Mouse (Mus musculus) kidney, embryonic 15.5 days (tissue): ENCODE results near the gene Rapgef2. TPM values are rescaled to one million over a fixed set of nuclear protein-coding genes. Genes with fewer than 3 reads are reported as not detected.

Experiments
- ATAC-seq: fragments of 200-750 bp; cut with Nextera tagmentation; replicated peaks from 2 replicates; pipeline ENCODE4 v1.8.0; 2017; ENCODE audit warnings: moderate TSS enrichment; ENCODE audit not compliant: low FRiP score
- H3K27ac ChIP-seq: fragments of 300-500 bp; sonication (generic); 2 replicates; pipeline ENCODE4 v1.5.1; 2015; ENCODE audit warnings: mild to moderate bottlenecking, inconsistent platforms
- H3K27me3 ChIP-seq: fragments of 300-500 bp; sonication (generic); 2 replicates; pipeline ENCODE4 v1.6.1; 2015; ENCODE audit warnings: inconsistent platforms
- H3K36me3 ChIP-seq: fragments of 300-500 bp; sonication (generic); 2 replicates; pipeline ENCODE4 v1.6.1; 2015; ENCODE audit warnings: inconsistent platforms
- H3K4me1 ChIP-seq: fragments of 300-500 bp; sonication (generic); 2 replicates; pipeline ENCODE4 v1.6.1; 2015; ENCODE audit warnings: inconsistent platforms
- H3K4me2 ChIP-seq: fragments of 300-500 bp; sonication (generic); 2 replicates; pipeline ENCODE4 v1.6.1; 2015; ENCODE audit warnings: moderate library complexity, mild to moderate bottlenecking, inconsistent platforms
- H3K4me3 ChIP-seq: fragments of 300-500 bp; sonication (generic); replicated peaks from 2 replicates; pipeline ENCODE4 v1.5.1; 2015; ENCODE audit warnings: mild to moderate bottlenecking, inconsistent platforms
- H3K9ac ChIP-seq: fragments of 300-500 bp; sonication (generic); 2 replicates; pipeline ENCODE4 v1.6.1; 2015; ENCODE audit warnings: mild to moderate bottlenecking, inconsistent platforms
- H3K9me3 ChIP-seq: fragments of 300-500 bp; sonication (generic); replicated peaks from 2 replicates; pipeline ENCODE4 v1.6.1; 2016; ENCODE audit warnings: inconsistent platforms
- WGBS: fragments of 180-500 bp; shearing (Covaris S2); methylation state at CpG from one replicate; pipeline ENCODE4 v1.1.7; 2015; ENCODE audit warnings: mixed read lengths; 5-methylcytosine and 5-hydroxymethylcytosine counted together
- polyA plus RNA-seq: library from polyadenylated mRNA; unstranded; fragments of >200 nt; fragmentation: Nextera tagmentation; extraction: Ambion mirVana; gene quantifications from 2 replicates; pipeline ENCODE4 v1.2.1, GENCODE M21; 2015

Rapgef2 gene
- polyA plus RNA-seq, 1 experiment from 2014 or later = 5.4 TPM

DNA sequence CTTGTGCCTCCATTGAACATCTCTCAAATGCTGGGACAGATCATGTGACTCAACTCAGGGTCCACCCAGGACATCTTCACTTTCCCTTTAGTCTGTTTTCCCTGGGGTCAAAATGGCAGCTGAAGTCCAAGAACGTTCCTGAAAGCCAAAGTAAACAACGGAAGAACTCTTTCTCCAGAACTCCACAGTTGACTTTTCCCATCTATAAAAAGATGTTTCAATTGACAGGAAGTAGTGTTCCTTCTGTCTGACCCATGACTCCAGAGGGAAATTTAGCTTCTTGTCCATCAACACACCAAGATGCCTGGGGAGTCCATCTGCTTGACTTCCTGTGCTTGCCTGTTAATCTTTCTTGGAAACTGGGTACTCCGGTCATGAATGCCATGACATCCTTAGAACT is 260.3 kb downstream of the Rapgef2 start:
- Histone ChIP-seq H3K27me3 (no peaks in the 10 kb centered on the region), H3K9me3 (no peaks in the 10 kb centered on the region), H3K36me3 (no peaks in the 10 kb centered on the region), H3K4me3 (no peak overlapping the region), H3K9ac (no peak overlapping the region), H3K4me2 (no peak overlapping the region), H3K27ac (no peak overlapping the region), H3K4me1 (no peaks in the 10 kb centered on the region)
- WGBS = 65% methylated on average over 3 of the region's 3 CpGs
- no peak for ATAC-seq

DNA sequence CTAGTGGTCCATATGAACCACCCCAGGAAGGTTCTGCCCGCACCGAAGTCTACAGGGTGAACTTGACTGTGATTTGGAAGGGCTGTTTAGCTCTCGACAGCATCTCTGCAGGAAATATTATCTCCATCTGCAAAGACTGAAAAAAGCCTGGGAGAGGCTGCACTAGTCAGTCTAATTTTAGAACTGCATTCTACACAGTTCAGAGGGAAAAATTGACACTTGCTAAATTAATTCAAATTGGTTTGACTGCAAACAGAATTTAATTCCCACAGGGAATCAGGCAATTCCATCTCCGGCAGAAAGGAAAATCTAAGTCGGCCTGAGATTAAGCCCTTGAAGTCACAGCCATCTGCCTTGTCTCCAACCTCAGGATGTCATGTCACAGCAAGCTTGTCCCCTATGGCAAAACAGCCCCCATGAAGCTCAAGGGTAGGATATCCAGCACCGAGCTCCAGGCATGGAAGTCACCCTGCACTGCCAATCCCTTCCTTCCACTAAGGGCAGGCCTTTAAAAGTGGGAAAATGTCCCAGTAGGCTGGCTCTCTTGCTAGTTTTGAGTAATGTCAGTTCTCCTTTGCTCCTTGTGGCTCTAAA is 262.5 kb downstream of the Rapgef2 start:
- no peak overlapping the region for H3K4me2 ChIP-seq
- H3K9ac ChIP-seq = no peak overlapping the region
- H3K4me1 ChIP-seq = no peaks in the 10 kb centered on the region
- H3K27ac ChIP-seq = no peak overlapping the region
- no peaks in the 10 kb centered on the region for H3K9me3 ChIP-seq
- H3K4me3 ChIP-seq = no peak overlapping the region
- H3K27me3 ChIP-seq = no peaks in the 10 kb centered on the region
- WGBS = 83% methylated on average over 6 of the region's 6 CpGs
- H3K36me3 ChIP-seq = no peaks in the 10 kb centered on the region
- ATAC-seq = no peak

DNA sequence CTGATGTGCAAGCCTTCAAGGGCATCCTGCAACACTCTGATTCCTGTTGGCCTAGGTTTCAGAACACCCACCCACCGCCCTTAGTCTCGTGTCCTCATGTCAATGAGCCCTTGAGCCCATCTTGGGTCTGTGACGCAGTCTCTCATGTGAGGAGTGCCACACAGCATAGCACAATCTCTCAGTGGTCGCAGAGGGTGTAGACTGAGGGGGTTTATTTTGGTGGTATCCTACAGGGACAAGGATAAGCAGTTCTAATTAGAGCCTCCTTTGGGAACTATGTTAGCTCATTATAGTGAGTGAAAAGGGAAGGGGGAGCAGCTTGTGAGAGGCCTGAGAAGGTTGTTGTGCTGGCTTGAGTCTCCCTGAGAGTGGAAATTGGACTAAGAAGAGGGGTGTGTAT is 263.6 kb downstream of the Rapgef2 start:
- no peak overlapping the region for H3K27ac ChIP-seq
- H3K4me3 ChIP-seq = no peak overlapping the region
- no peaks in the 10 kb centered on the region for H3K4me1 ChIP-seq
- no peaks in the 10 kb centered on the region for H3K36me3 ChIP-seq
- ATAC-seq = no peak
- no peak overlapping the region for H3K4me2 ChIP-seq
- no peaks in the 10 kb centered on the region for H3K9me3 ChIP-seq
- H3K9ac ChIP-seq = no peak overlapping the region
- 92% methylated on average over 4 of the region's 4 CpGs for WGBS
- H3K27me3 ChIP-seq = no peaks in the 10 kb centered on the region

DNA sequence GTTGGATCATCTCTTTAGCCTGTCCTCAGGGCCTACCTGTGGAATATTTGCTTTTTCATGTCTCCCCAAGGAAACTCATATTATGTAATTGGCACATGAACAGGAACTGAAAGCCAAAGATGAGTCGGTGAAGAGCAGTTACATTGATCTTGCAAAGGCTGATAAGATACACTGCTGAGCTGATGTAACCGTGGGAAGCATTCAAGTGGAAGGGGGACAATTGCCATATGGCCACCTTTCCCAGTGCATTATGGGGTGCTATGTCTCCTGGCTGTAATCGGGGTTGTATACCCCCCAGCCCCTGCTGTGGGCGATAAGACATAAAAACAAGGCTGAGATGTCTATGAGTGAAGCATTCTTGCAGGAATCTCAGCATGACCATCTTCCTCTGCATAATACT is 268.9 kb downstream of the Rapgef2 start:
- Histone ChIP-seq H3K9me3 (no peaks in the 10 kb centered on the region), H3K4me1 (no peaks in the 10 kb centered on the region), H3K27ac (no peak overlapping the region), H3K36me3 (no peaks in the 10 kb centered on the region), H3K9ac (no peak overlapping the region), H3K4me2 (no peak overlapping the region), H3K4me3 (no peak overlapping the region), H3K27me3 (no peaks in the 10 kb centered on the region)
- 92% methylated on average over 4 of the region's 4 CpGs for WGBS
- no peak for ATAC-seq

DNA sequence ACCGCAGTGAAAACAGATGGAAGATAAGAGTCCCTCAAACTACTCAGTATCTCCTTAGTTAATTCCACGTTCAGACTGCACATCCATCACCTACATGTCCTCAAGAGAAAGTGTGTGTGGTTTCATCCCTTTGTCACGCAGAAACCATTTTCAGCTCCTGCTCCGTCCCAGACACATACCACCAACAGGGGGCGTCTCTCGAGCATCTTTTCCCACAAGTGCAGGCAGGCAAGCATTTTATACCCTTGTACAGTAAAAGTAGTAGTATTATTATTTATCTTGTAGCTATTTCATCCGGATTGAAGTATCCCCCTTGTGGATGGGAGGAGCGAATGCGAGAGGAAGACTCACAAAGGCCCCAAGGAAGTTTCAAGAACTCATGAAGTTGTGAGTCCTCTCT is 269.5 kb downstream of the Rapgef2 start:
- Histone ChIP-seq H3K4me3 (no peak overlapping the region), H3K9me3 (no peaks in the 10 kb centered on the region), H3K27me3 (no peaks in the 10 kb centered on the region), H3K9ac (no peak overlapping the region), H3K4me2 (no peak overlapping the region), H3K4me1 (no peaks in the 10 kb centered on the region), H3K27ac (no peak overlapping the region), H3K36me3 (no peaks in the 10 kb centered on the region)
- ATAC-seq = no peak
- WGBS = 84% methylated on average over 9 of the region's 9 CpGs

DNA sequence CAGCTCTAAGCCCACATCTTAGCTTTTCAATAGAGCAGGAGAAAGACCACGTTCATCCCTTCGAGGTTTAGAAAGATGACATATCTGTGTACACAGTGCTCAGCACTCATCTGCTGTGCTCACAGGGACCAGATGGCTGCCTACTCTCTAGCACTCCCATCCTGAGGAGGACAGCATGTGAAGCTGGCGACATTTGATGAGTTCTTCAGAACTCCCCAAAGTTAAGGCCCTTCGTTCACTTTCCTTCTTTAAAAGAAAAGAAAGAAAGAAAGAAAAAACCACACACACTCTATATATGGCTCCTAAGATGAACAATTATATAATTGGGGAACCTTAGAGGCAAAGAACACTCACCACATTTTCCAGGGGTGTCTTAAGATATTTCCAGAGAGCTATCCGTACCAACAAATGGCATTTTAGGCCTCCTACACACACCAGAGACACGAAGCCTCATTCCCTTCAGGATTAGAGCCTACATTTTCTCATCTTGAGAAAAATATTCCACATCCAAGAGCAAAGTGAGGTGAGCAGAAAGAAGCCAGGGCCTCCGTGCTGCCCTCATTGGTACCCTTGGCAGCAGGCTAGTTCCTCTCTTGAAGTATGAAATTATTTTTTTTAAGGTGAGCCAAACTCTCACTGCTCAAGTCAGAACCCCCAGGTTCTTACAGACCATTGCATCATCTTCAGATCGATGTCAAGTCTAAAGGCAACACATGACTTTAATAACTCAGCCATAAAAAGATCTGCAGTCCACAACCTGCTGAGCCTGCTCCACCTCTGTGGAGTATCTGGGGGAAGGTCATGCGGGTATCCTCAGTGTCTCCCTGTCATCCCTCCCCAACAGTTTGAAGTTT is 270.5 kb downstream of the Rapgef2 start:
- Histone ChIP-seq H3K9ac (no peak overlapping the region), H3K9me3 (no peaks in the 10 kb centered on the region), H3K4me1 (no peaks in the 10 kb centered on the region), H3K27ac (no peak overlapping the region), H3K36me3 (no peaks in the 10 kb centered on the region), H3K27me3 (no peaks in the 10 kb centered on the region), H3K4me2 (no peak overlapping the region), H3K4me3 (no peak overlapping the region)
- no peak for ATAC-seq
- WGBS = 90% methylated on average over 9 of the region's 9 CpGs

Other genes with a start within 250 kb of the Rapgef2 start
- gene Gm17359, start 50.1 kb upstream of the Rapgef2 start, polyA plus RNA-seq = not detected in 2 replicates